Mouse (Mus musculus) midbrain, embryonic 16.5 days (tissue): ENCODE data around the gene Cops4. TPM values are rescaled to one million over a fixed set of nuclear protein-coding genes. Genes with fewer than 3 reads are reported as not detected.

Experiments used
- ATAC-seq: fragments of 200-750 bp; cut with Nextera tagmentation; 2 replicates; pipeline ENCODE4 v1.8.0; 2017; ENCODE audit warnings: moderate TSS enrichment
- H3K27ac ChIP-seq: fragments of 300-500 bp; sonication (generic); 2 replicates; pipeline ENCODE4 v1.5.1; 2014; ENCODE audit warnings: mild to moderate bottlenecking, low read length, mixed read lengths
- H3K27me3 ChIP-seq: fragments of 300-500 bp; sonication (generic); 2 replicates; pipeline ENCODE4 v1.6.1; 2014; ENCODE audit warnings: low read depth, low read length, mixed read lengths; ENCODE audit not compliant: control insufficient read depth, insufficient read depth
- H3K36me3 ChIP-seq: fragments of 300-500 bp; sonication (generic); 2 replicates; pipeline ENCODE4 v1.6.1; 2014; ENCODE audit warnings: mild to moderate bottlenecking, low read length, moderate library complexity, mixed read lengths; ENCODE audit not compliant: control insufficient read depth, insufficient read depth
- H3K4me1 ChIP-seq: fragments of 300-500 bp; sonication (generic); 2 replicates; pipeline ENCODE4 v1.6.1; 2014; ENCODE audit warnings: mild to moderate bottlenecking, low read length, mixed read lengths; ENCODE audit not compliant: control insufficient read depth, insufficient read depth
- H3K4me2 ChIP-seq: fragments of 300-500 bp; sonication (generic); 2 replicates; pipeline ENCODE4 v1.6.1; 2014; ENCODE audit warnings: mild to moderate bottlenecking, low read length, mixed read lengths
- H3K4me3 ChIP-seq: fragments of 300-500 bp; sonication (generic); 2 replicates; pipeline ENCODE4 v1.5.1; 2014; ENCODE audit warnings: low read depth, mild to moderate bottlenecking, low read length, moderate library complexity, mixed read lengths
- H3K9ac ChIP-seq: fragments of 300-500 bp; sonication (generic); 2 replicates; pipeline ENCODE4 v1.6.1; 2014; ENCODE audit warnings: low read depth, low read length, mixed read lengths
- H3K9me3 ChIP-seq: fragments of 300-500 bp; sonication (generic); replicated peaks from 2 replicates; pipeline ENCODE4 v1.6.1; 2014; ENCODE audit warnings: mild to moderate bottlenecking, low read length, mixed read lengths; ENCODE audit not compliant: control insufficient read depth, poor library complexity, severe bottlenecking
- WGBS: fragments of 180-500 bp; shearing (Covaris S2); extraction: QIAGEN DNeasy Blood & Tissue Kit; methylation state at CpG from one replicate; pipeline ENCODE4 v1.1.7; 2014; 5-methylcytosine and 5-hydroxymethylcytosine counted together
- polyA plus RNA-seq: library from polyadenylated mRNA; unstranded; fragments of >200 nt; fragmentation: Nextera tagmentation; extraction: Ambion mirVana; gene quantifications from 2 replicates; pipeline ENCODE4 v1.2.1, GENCODE M21; 2015

Gene Cops4
- polyA plus RNA-seq, 1 experiment from 2014 or later: 177 TPM

GRCm38 (mm10) chr5:100567258-100568032, 49.3 kb downstream of the Cops4 start:
- ATAC-seq: no peak
- Histone ChIP-seq H3K9ac (no peak overlapping the region), H3K27ac (no peak overlapping the region), H3K27me3 (no peaks in the 10 kb centered on the region), H3K4me1 (no peaks in the 10 kb centered on the region), H3K4me3 (no peak overlapping the region), H3K4me2 (no peak overlapping the region), H3K9me3 (no peaks in the 10 kb centered on the region), H3K36me3 (no peaks in the 10 kb centered on the region)
- WGBS: 85% methylated on average over 13 of the region's 13 CpGs

GRCm38 (mm10) chr5:100568177-100568576, 50.1 kb downstream of the Cops4 start:
- Histone ChIP-seq H3K4me1 (no peaks in the 10 kb centered on the region), H3K4me2 (no peak overlapping the region), H3K27me3 (no peaks in the 10 kb centered on the region), H3K4me3 (no peak overlapping the region), H3K36me3 (no peaks in the 10 kb centered on the region), H3K9ac (no peak overlapping the region), H3K27ac (no peak overlapping the region), H3K9me3 (no peaks in the 10 kb centered on the region)
- WGBS: 90% methylated on average over 8 of the region's 8 CpGs
- no peak for ATAC-seq

- Histone ChIP-seq H3K36me3 (no peaks in the 10 kb centered on the region), H3K27me3 (no peaks in the 10 kb centered on the region), H3K9me3 (no peaks in the 10 kb centered on the region), H3K27ac (no peak overlapping the region), H3K4me1 (no peaks in the 10 kb centered on the region), H3K9ac (no peak overlapping the region), H3K4me2 (no peak overlapping the region), H3K4me3 (no peak overlapping the region)
- 91% methylated on average over 3 of the region's 3 CpGs for WGBS
- no peak for ATAC-seq
These were observed 50.7 kb downstream of the Cops4 start for GRCm38 (mm10) chr5:100568802-100569201.

GRCm38 (mm10) chr5:100569250-100569934, 51.3 kb downstream of the Cops4 start:
- 81% methylated on average over 18 of the region's 18 CpGs for WGBS
- Histone ChIP-seq H3K4me2 (no peak overlapping the region), H3K4me1 (no peaks in the 10 kb centered on the region), H3K36me3 (no peaks in the 10 kb centered on the region), H3K27ac (no peak overlapping the region), H3K4me3 (no peak overlapping the region), H3K9ac (no peak overlapping the region), H3K9me3 (no peaks in the 10 kb centered on the region), H3K27me3 (no peaks in the 10 kb centered on the region)
- no peak for ATAC-seq

GRCm38 (mm10) chr5:100569997-100570595, 52.0 kb downstream of the Cops4 start:
- Histone ChIP-seq H3K27ac (no peak overlapping the region), H3K4me3 (no peak overlapping the region), H3K27me3 (no peaks in the 10 kb centered on the region), H3K4me2 (no peak overlapping the region), H3K4me1 (no peaks in the 10 kb centered on the region), H3K9ac (no peak overlapping the region), H3K9me3 (no peaks in the 10 kb centered on the region), H3K36me3 (no peaks in the 10 kb centered on the region)
- 77% methylated on average over 13 of the region's 13 CpGs for WGBS
- no peak for ATAC-seq

- no peaks in the 10 kb centered on the region for H3K36me3 ChIP-seq
- WGBS: 35% methylated on average over 8 of the region's 8 CpGs
These were observed 52.6 kb downstream of the Cops4 start for GRCm38 (mm10) chr5:100570716-100571115.

GRCm38 (mm10) chr5:100572069-100572468, 54.0 kb downstream of the Cops4 start, which contains the start of gene Plac8:
TSS of gene Plac8 (minus strand) at chr5:100572245.
- no peaks in the 10 kb centered on the region for H3K36me3 ChIP-seq
- no peak within 1 kb of the TSS for H3K27ac ChIP-seq
- WGBS: 39% methylated on average over 7 of the region's 7 CpGs
- no peak within 1 kb of the TSS for H3K4me3 ChIP-seq
- H3K9ac ChIP-seq: no peak within 1 kb of the TSS
- H3K27me3 ChIP-seq: no peaks in the 10 kb centered on the region
- no peak for ATAC-seq
- no peaks in the 10 kb centered on the region for H3K9me3 ChIP-seq
- H3K4me2 ChIP-seq: no peak within 1 kb of the TSS
- H3K4me1 ChIP-seq: no peaks in the 10 kb centered on the region

More at GRCm38 (mm10) chr5:100570716-100571115, 52.6 kb downstream of the Cops4 start:
- Histone ChIP-seq H3K4me3 (no peak overlapping the region), H3K4me1 (no peaks in the 10 kb centered on the region), H3K9me3 (no peaks in the 10 kb centered on the region), H3K4me2 (no peak overlapping the region), H3K9ac (no peak overlapping the region), H3K27ac (no peak overlapping the region), H3K27me3 (no peaks in the 10 kb centered on the region)
- ATAC-seq: no peak

GRCm38 (mm10) chr5:100573256-100573655, 55.1 kb downstream of the Cops4 start:
- Histone ChIP-seq H3K4me1 (no peaks in the 10 kb centered on the region), H3K4me3 (no peak overlapping the region), H3K27ac (no peak overlapping the region), H3K9ac (no peak overlapping the region), H3K36me3 (no peaks in the 10 kb centered on the region), H3K27me3 (no peaks in the 10 kb centered on the region), H3K4me2 (no peak overlapping the region), H3K9me3 (no peaks in the 10 kb centered on the region)
- no peak for ATAC-seq
- 92% methylated on average over 5 of the region's 5 CpGs for WGBS

- Histone ChIP-seq H3K36me3 (no peaks in the 10 kb centered on the region), H3K27ac (no peak overlapping the region), H3K4me2 (no peak overlapping the region), H3K9me3 (no peaks in the 10 kb centered on the region), H3K9ac (no peak overlapping the region), H3K4me3 (no peak overlapping the region), H3K4me1 (no peaks in the 10 kb centered on the region), H3K27me3 (no peaks in the 10 kb centered on the region)
- WGBS: 74% methylated on average over 1 of the region's 1 CpGs
- ATAC-seq: no peak
These were observed 56.7 kb downstream of the Cops4 start for GRCm38 (mm10) chr5:100574771-100575170.
